Mouse (Mus musculus) right cerebral cortex, postnatal 4 days (tissue): ENCODE results near the gene Tmem178.
"Not testable (repeated sequence)": the region's sequence is repeated elsewhere in the genome, so short reads cannot be mapped to it uniquely, and the experiment has no call there.

Experiments
- DNase-seq: peaks from one replicate; pipeline ENCODE4 v3.0.0-alpha.2; 2022

Gene Tmem178

DNA sequence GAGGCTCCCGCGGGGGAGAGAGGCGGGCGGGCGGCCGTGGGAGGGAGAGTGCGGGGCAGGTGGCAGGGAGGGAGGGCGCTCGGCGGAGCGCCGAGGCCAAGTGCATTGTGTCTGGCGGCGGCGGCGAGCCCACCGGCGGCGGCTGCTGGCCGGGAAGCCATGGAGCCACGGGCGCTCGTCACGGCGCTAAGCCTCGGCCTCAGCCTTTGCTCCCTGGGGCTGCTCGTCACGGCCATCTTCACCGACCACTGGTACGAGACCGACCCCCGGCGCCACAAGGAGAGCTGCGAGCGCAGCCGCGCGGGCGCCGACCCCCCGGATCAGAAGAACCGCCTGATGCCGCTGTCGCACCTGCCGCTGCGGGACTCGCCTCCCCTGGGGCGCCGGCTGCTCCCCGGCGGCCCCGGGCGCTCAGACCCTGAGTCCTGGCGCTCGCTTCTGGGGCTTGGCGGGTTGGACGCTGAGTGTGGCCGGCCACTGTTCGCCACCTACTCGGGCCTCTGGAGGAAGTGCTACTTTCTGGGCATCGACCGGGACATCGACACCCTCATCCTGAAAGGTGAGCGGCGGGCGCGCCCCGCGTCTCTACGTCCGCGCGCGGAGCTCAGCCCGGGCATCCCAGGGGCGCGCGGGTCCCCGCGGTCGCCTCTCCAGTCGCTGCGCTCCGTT, at the start of gene Tmem178:
Gene Tmem178, plus strand, starts transcription at position 103 of the 669 bp plus-strand sequence.
- DNase-seq, result peak; percentile 49

DNA sequence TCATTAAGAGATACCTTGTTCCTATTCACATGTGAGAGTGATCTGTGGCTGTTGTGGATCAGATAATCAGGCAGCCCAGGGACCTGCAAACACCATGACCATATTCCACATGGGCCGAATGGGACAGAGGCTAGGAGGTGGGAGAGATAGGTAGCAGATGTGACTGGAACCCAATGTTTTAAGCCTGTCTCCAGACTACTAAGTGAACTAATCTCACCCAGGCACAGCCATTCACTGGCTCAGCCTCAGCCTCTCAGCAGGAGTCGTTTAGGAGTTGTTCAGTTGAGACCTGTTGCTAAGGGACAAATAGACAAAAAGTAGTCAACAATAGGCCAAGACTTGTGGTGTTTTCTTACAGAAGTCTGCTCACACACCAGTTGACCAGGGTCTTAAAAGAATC, 48.0 kb upstream of the Tmem178 start:
- DNase-seq, result no peak

DNA sequence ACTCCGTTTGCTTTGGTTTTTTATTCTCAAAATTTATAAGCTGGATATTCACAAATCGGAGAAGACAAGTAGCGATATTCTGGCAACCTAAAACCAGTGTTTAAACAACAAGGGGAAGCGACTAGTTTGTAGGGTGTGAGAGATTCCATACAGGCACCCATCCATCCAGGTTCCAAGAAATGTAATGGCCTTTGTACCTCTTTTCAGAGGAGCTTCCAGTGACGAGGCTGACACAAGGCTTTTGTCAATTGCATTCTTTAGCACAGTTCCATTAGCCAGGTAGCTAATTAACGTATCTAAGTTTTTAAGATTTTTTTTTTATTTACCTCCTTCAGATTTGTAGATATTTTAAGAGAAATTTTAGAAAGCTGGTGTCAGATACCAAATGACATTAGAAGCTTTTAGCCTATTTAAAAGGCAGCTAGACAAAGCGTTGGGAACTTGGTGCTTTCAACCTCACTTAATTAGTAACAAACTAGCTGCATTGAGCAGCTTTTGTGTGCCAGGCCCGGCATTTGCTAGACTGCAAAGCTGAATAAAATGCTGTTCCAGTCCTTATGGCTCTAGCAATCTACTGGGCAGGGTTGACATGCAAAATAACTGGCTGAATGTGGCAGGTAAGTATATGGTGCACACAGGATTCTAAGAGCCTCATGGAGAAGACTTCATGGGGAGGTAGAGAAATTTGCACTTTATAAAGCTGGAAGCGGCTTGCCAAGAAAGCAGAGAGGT, 46.6 kb upstream of the Tmem178 start:
- DNase-seq, result no peak

GRCm38 (mm10) chr17:80899513-80900199, 44.8 kb upstream of the Tmem178 start:
- no peak for DNase-seq

DNA sequence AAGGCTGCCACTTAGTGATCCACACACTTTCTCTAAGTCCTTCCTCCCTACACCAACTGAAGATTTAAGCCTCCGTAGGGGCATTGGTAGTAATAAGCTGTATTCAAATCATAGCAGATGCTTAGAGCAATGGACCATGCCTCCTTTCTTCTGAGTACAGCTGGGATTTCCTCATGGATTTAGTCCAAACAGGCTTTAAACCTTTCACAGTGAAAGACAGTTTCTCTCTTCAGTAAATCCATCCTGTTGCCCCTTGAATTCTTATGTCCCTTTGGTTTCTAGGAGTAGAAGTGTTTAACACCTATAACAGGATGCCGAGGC, 44.3 kb upstream of the Tmem178 start:
- DNase-seq, result no peak

DNA sequence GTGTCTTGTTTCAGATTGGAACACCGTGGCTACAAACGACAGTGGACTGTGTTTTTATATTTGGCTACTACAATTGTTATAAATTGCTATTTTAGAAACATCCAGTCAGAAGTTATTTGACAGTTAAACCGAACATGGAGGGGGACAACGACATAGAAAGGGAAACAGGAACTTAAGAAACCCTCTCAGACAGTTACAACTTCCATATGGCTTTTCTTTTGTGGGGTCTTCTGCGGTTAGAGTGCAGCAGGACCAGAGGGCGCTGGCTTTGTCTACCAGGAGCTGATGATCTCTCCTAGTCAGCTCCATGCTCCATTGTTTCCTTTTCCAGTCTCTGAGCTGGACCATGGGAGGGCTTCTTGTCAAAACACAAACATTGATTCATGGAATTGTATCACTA, 42.5 kb upstream of the Tmem178 start:
- DNase-seq, result no peak

GRCm38 (mm10) chr17:80903121-80903875, 41.1 kb upstream of the Tmem178 start:
- no peak for DNase-seq

- no peak for DNase-seq
Observed at GRCm38 (mm10) chr17:80904061-80904460, 40.4 kb upstream of the Tmem178 start.

DNA sequence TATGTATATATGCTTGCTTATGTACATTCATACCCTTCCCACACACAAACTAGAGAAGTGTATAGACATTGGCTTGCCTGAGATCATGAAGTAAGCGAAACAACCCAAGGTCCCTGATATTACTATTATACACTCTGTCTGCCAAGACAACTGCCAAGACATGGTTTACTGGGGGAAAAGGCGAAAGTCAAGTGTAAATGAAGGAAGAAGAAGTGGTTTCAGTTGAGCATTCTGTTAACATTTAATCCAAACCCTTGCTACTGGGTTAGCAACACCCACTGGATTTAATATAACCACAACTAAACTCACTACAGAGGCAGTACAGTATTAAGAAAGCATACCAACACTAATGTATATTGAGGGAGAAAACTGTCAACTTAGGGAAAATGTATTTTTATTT, 28.8 kb upstream of the Tmem178 start:
- DNase-seq, result no peak

- no peak for DNase-seq
Observed at GRCm38 (mm10) chr17:80919261-80919660, 25.2 kb upstream of the Tmem178 start.

DNA sequence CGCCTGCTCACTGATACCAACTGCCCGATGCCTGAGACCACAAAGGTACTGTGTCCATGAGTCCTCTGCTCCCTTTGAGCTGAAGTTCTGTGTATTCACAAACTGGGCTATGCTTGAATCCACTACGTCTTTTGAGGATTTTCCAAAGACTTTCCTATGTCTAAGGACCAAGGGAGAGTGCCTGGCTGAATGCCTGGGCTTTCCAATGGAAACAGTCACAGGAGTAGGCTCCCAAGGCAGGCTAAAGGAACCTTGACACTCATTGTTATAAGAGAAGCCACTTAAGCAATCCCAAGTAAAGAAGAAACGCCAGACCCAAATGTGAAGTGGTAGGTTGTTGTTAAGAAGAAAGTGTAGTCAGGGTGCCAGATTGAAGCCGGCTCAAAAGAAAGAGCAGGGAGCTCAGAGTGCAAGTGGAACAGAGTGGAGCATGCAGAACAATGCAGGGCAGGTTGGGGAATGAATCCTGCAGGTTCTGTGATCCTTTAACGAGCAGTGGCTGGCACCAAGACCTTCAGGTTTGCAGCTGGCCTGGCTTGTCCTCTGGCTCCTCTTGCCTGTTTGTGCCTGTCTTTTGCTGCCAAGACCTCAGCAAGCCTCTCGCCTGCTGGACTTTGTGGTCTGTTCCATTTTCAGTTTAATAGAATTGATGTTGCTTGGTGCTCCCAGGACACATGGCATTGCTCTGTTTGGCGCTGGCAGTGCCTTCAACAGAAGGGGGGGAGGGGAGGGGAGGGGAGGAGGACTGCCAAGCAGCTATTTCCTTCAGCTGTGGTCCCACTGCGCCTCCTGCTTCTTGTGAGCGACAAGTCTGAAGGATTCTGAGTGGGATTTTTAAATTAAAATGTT, 22.9 kb upstream of the Tmem178 start:
- peak; percentile 49 for DNase-seq

DNA sequence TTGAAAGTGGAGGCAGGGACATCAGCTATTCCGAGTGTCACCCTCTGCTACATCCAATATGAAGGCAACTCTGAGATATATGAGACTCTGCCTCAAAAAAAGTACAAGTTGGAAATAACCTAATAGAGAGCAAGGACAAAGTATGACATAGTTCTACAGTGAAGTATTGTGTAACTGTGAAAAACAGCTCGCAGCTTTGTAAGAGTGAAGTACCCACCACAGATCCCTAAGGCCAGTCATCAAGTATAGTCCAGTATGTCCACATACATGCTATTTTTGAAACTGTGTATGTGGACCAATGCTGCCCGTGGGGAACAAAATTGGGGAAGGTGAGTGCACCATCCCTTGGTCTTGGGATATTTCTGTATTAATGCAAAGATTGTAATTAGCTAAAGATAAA, 18.9 kb upstream of the Tmem178 start:
- no peak for DNase-seq

GRCm38 (mm10) chr17:80927151-80927550, 17.3 kb upstream of the Tmem178 start:
- DNase-seq, result no peak

GRCm38 (mm10) chr17:80932716-80933115, 11.7 kb upstream of the Tmem178 start:
- DNase-seq, result no peak

DNA sequence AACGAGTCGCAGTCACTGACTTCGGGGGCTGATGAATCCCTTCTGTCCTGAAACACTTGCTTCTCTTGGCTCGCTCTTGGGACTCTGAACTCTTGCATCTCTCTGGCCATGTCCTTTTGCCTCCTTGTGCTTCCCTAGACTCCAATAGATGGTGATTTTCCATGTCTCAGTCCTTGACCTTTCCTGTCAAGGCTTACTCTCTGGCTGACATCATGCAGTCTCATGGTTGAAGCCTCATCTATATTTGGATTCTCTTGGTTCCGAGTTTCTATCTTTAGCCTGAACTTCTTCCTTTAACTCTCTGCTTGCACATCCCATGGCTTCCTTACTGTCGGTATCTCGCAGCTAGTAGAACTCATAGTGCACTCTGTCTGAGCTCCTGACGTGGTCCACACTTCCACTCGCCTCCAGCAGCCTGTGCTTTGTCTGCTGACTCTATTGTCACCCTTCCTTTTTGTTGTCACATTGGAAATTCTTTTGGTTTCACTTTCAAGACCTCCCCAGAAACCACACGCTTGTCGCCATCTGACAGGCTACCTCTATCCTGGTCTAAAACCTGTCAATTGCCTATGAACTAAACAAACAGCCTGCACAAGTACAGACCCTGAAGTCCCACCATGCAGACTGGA, 10.9 kb upstream of the Tmem178 start:
- no peak for DNase-seq

DNA sequence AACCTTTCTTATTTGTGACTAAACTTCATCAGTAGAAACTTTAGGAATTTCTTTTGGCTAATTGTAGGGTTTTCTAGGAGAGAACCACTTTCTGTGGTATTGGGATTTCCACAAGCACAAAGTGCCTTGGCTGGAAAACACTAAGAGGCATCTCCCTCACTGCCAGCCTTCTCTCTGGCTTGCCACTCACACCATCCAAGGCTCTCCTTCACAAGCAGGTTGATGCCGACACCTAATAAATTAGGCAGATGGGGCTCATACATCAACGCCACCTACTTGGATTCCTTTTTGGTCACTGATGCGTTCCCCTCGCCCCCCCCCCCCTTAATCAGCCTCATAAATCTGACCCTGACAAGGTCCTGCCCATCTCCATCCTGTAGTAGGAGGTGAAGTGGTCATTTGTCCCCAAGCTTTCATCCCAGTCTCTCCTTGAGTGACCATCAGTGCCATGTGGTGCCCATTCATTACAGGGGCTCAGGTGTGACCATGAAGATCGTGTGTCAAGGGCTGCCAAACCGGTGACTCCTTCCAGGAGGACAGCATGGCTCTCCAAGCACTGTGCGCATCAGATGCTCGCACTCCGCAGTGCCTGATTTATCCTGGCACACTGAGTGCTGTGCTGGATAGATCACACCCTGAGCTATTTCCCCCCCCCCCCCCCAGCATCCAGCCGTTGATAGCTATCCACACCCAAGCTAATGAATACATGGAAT, 8.5 kb upstream of the Tmem178 start:
- no peak for DNase-seq

GRCm38 (mm10) chr17:80936521-80936920, 7.9 kb upstream of the Tmem178 start:
- no peak for DNase-seq

DNA sequence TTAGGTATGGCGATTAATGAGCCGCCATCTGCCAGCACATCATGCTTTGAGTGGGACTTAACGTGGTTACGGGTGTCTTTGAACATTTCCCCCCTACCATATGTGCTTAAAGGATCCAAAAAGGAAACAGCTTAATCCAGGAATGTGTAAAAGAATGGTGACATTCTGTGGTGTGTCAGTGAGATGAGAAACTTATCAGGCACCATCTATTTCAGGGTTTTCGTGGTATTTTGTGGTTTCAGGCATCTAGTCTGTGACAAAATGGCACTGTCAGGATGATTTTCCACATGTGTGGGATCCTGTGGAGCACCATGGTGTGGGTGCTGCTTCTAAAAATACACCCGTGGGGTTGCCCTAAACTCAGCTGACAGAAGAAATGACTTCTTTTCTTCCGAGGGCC, 4.6 kb upstream of the Tmem178 start:
- no peak for DNase-seq

DNA sequence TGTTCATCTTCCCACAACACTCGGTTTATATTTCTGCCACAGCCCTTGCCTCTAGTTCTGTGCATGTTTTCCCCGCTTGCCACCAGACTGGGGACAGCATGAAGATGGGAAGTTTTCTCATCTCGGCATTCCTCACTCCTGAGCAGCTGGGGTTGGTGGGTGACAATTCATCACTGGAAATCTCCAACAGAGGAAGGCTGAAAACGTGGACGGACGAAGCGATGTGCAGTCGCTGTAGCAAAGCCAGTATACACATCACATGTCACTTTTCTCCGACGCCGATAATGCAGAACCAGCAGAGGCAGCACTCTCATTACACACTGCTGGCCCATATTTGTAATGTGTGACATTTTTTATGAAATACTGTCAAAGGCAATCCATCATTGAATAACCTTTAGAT, 2.6 kb upstream of the Tmem178 start:
- no peak for DNase-seq

DNA sequence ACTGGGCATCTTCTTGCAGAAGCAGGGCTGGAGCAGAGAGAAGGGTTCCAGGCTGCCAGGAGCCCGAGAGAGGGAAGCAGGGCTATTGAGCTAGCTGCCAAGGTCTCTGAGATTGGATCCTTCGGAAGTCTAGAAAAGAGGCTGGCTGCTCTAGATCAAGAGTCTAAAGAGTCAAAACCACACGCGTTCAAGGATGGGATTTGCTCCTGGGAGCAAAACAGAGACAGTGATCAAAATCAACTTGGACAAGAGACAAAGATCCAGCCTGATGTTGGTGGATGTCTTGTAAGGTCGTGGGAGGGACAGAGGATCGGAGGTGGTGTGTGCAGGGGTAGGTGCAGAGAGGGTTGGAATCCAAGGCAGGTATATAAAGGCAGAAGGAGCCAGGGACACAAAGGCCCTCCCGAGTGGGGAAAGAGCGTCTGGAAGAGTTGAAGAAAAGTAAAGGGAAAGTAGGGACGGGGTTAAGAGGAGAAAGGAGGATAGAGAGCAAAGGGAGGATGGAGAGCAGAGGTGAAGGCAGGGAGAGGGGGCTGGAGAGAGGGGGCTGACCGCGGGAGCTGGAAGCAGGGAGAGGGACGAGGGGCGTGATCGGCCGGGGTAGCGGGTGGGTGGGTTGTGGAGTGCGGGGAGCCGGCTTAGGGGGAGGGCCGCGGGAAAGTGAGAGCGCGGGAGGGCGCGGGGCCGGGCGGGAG, 450 bp upstream of the Tmem178 start:
- no peak for DNase-seq

- not testable (repeated sequence) for DNase-seq
Observed at GRCm38 (mm10) chr17:80945510-80945909, 1.1 kb downstream of the Tmem178 start.
